Mouse (Mus musculus) induced T-regulatory cell, adult 2 months (primary cell): ENCODE results near the gene Fzd1.

Experiments used
- DNase-seq: peaks from one replicate; pipeline ENCODE4 v3.0.0-alpha.2; 2012; ENCODE audit warnings: low read depth

The Fzd1 gene

DNA sequence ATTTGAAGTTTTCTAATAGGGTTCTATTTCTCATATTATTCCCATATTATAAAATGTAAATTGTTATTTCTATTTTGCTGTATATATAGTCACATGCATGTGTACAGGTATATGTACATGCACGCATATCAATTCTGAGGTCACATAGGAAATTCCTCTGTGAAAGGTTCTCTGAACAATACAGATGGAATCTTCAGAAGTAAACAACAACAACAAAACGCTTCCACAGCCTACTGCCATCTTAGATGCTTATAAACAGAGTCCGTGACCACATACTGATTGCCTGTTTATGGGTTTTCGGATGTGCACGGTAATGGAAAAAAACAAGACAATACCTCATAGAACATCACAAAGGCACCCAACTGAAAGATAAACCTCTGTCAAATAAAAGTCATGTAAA lies 4.7 kb downstream of the Fzd1 start:
- DNase-seq: no peak

GRCm38 (mm10) chr5:4742722-4743121 lies 15.1 kb downstream of the Fzd1 start:
- DNase-seq: no peak

DNA sequence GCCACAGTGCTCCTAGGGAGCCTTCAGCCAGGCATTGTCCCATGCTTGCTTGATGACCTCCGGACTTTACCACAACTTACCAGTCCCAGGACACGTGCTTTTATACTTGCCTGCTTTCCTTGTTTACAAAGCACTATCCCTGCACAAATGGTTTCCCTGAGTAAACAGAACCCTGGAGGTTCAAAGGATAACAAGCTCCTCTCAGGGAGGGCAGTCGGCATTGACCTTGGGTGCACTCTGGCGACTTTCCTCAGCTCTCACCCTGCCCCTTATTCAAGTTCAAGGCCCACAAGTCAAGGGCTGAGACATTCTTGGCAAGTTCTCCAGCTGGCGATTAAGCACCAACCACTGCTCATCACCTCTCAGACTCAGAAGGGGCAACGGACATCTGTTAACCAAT lies 20.8 kb downstream of the Fzd1 start:
- no peak for DNase-seq

DNA sequence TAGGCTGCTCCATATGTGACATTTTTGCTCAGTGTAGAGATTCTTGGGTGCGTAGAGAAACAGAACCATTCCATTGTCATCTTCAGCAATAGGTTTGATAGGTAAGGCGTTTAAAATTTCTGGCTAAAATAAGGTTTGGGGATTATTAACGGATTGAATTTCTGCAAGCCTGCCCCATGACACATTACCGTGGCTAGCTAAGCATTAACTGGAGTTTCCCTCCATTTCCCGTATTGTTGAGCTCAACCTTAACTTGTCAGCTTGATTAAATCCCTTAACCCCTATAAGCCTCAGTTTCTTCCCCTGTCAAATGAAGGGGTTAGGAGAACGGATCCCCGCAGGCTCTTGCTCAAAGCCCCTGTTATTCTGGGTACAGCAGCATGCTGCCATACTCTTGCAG lies 22.4 kb downstream of the Fzd1 start:
- DNase-seq: no peak

DNA sequence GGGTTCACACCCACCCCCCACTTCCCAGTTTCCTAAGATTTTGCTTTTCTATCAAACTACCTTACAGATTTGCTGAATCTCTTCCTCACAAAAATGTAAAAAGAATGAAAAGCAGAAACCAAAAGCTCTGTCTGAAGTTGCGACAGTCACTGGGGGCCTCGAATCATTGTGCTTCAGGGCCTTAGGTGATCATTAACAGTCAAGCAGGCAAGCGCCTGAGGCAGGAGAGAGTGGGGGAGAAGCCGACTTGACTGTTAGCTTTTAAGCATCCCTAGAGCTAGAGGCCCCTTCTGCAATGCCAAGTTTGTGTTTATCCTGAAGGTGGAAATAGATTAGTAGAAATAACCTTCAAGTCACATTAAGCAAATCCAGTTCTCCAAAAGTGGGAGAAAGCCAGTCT lies 24.6 kb downstream of the Fzd1 start:
- DNase-seq: no peak

GRCm38 (mm10) chr5:4732241-4733229 lies 25.3 kb downstream of the Fzd1 start:
- DNase-seq: no peak

DNA sequence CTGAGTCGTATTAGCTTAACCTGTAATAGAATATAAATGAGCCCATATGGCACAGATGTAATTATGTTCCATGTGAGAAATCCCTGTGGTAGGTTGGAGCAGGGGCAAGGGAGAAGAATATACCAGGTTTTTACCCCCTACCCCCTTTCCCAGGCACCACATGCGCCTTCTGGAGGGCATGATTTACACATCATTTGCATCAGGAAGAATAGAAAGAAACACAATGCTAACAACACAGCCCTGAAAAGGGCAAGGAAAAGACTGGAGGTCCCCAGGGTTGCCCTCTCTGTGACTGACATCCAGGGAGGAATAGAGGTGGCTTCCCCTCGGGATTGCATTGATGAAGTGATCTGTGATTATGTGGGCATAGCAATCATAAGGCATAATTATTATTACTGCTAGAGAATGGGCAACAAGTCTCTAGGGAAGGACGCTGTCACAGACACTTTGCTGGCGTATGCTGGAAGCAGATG lies 26.1 kb downstream of the Fzd1 start:
- DNase-seq: no peak

GRCm38 (mm10) chr5:4731064-4731463 lies 26.8 kb downstream of the Fzd1 start:
- no peak for DNase-seq
